Mouse (Mus musculus) cortical plate, adult 2 months (tissue): ENCODE results near the gene Magoh.

Experiments
- CTCF ChIP-seq: fragments of 200-500 bp; IDR thresholded peaks from 2 replicates; pipeline ENCODE4 v1.5.1; 2011; ENCODE audit warnings: mild to moderate bottlenecking, control low read depth, low read length; ENCODE audit not compliant: insufficient read depth; ENCODE audit errors: extremely low read depth
- POLR2A ChIP-seq: fragments of 200-500 bp; IDR thresholded peaks from 2 replicates; pipeline ENCODE4 v1.6.1; 2011; ENCODE audit warnings: mild to moderate bottlenecking, low read length, control low read depth; ENCODE audit not compliant: insufficient read depth; ENCODE audit errors: extremely low read depth

GRCm38 (mm10) chr4:107837910-107838309 lies 41.6 kb upstream of the Magoh start:
- no peak for TF ChIP-seq CTCF
- TF ChIP-seq POLR2A, result no peak
